Mouse (Mus musculus): ENCODE results near the gene Cenpc1.
A peak's percentile ranks its signal among the peaks of the same experiment; 100 is the strongest.

Cenpc1 gene

DNA sequence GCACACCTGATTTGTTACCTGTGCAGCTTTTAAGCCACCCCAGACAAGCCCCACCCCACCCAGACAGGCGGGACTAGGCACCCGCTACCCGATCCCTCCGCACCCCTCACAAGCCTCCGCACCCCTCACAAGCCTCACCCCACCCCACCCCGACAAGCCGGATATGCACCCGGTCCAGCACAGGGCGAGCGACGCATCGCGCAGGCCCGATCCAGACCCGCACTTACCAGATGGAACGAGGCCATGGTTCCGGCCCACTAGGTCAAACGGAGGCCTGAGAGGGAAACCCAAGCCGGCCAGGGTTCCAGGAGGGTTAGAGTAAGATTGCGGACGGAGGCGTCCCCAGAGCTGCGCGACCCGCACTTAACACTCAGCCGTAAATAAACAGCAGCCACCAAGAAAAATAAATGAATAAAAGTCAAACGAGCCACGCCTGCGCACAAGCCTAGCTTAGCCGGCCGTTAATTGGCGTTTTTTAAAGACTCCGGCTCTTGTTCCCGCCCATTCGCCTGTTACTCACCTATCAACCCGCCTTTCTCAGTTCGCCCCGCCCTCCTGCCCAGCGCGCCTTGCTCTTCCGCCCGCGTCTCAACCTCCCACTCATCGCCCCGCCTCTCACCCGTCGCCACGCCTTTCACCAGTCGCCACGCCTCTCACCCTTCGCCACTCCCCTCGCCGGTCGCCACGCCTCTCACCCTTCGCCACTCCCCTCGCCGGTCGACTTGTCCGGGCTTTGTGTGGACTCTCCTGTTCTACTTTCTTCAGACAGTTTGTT is at the start of gene Cenpc1:
Gene Cenpc1 (minus strand): TSS at position 483 of the 775 bp plus-strand sequence.
- DNase-seq (ENCODE audit: extremely low read depth, low read depth, low spot score) = peak; percentile 80

GRCm38 (mm10) chr5:86113997-86114396 is 48.6 kb upstream of the Cenpc1 start:
- DNase-seq (ENCODE audit: extremely low read depth, low read depth, low spot score) = no peak

DNA sequence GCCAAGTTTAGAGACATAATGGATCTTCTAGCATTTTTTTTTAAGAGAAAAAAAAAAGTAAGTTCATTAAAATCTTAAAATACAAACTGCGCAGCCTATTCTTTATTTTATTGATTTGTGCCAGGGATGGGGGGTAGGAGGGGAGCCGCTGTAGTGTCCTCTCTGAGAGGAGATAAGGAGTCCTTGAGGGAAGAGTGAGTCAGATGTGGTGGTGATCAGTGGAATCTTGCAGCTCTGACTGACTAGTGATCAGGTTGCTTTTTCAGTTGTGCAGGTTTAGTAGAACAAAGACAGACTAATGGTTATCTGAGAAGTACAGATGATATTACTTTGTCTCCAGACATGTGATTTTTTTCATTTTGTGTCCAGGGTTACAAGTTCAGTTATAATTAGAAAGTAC is 47.7 kb upstream of the Cenpc1 start:
- DNase-seq (ENCODE audit: extremely low read depth, low read depth, low spot score) = no peak

- DNase-seq (ENCODE audit: extremely low read depth, low read depth, low spot score) = no peak
Observed at GRCm38 (mm10) chr5:86111074-86111473, 45.7 kb upstream of the Cenpc1 start.

- DNase-seq (ENCODE audit: extremely low read depth, low read depth, low spot score) = no peak
Observed at GRCm38 (mm10) chr5:86106610-86107009, 41.2 kb upstream of the Cenpc1 start.

- DNase-seq (ENCODE audit: extremely low read depth, low read depth, low spot score) = no peak
Observed at GRCm38 (mm10) chr5:86102176-86102575, 36.8 kb upstream of the Cenpc1 start.

DNA sequence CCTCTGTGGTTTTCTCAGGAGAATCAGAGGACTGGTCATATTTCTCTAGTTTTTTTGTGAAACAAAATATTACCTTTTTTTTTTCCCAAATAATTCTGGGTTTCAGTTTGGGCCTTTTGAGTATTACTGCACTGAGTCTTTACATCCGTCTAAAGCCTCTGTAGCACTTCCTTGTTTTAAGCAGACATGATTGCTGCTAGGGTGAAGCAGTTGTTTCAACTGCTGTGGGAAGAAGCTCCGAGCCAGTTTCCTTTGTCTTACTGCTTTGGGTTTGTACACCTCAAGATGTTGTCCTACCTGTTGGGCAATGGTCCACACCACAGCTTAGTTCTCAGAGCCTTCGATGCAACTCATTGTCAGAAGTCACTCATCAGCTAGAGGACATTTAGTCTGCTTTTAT is 35.2 kb upstream of the Cenpc1 start:
- DNase-seq (ENCODE audit: extremely low read depth, low read depth, low spot score) = no peak

DNA sequence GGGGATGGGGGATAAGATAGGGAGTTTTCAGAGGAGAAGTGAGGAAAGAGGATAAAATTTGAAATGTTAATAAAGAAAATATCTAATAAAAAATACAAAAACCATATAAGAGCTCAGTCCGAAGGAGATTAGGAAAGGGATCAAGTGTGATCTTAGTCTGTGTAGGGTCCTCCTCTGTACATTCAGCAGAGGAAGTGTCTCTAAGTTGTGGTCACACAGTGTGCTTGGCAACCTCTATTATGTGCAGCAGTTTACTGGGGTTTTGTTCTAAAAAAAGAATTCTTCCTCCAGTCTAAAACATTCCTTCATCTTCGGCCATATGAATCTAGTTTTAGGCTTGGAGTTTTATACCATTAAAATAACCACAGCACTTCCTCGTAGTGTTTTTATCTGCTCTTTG is 33.6 kb upstream of the Cenpc1 start:
- DNase-seq (ENCODE audit: extremely low read depth, low read depth, low spot score) = no peak

DNA sequence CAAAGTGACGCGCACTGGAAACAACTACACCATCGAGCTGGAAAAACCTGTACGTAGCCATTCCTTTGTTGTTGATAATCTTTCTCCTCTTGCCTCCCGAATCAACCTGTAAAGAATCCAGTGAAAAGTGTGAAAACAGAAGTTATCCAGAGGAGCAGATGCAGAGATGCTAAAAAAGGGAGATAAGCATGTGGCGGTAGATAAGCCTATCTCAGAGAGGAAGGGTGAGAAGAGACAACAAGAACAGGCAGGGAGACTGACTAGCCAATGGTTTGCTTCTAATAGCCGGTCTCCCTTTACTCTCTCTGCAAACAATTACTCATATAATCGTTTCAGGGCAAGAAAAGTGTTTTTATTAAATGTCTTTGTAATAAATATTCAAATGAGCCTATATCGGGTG is 29.4 kb upstream of the Cenpc1 start:
- DNase-seq (ENCODE audit: extremely low read depth, low read depth, low spot score) = no peak

DNA sequence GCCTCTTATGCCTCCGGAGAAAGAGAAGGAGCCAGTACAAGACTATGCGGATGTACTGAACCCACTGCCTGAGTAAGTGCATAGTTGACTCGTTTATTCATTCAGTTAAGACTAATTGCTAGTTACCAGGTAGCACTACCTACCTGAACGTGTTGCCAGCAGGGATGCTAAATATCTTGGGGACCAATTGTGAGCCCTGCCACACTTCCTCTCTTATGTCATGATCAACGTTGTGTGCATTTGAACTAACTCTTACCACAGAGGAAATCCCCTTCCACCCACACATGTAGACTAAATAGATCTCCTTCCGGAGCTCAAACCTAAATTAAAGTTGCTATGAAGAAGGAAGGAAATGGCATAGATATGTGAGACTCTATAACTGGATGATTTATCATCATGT is 21.4 kb upstream of the Cenpc1 start:
- no peak for DNase-seq (ENCODE audit: extremely low read depth, low read depth, low spot score)

DNA sequence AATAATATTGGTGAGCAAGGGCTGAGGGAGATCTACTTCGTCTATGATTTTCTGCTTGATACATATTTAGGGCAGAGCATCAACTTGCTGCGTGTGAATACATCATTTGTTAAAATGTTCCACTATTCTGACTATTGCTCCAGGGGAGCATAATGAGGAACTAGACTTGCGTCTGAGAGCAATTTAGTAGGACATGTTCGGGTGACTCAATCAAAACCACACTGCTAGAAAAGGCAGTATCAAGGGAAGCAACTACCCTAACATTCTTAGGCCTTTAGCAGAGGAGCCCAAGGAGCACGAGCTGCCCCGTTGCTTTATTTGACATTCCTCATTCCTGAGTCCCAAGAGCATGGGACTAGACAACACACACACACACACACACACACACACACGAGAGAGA is 19.6 kb upstream of the Cenpc1 start:
- no peak for DNase-seq (ENCODE audit: extremely low read depth, low read depth, low spot score)

- DNase-seq (ENCODE audit: extremely low read depth, low read depth, low spot score) = no peak
Observed at GRCm38 (mm10) chr5:86083987-86084386, 18.6 kb upstream of the Cenpc1 start.

GRCm38 (mm10) chr5:86078720-86079334 is 13.4 kb upstream of the Cenpc1 start:
- no peak for DNase-seq (ENCODE audit: extremely low read depth, low read depth, low spot score)

GRCm38 (mm10) chr5:86072756-86073386 is 7.5 kb upstream of the Cenpc1 start:
- no peak for DNase-seq (ENCODE audit: extremely low read depth, low read depth, low spot score)

- no peak for DNase-seq (ENCODE audit: extremely low read depth, low read depth, low spot score)
Observed at GRCm38 (mm10) chr5:86071538-86071937, 6.2 kb upstream of the Cenpc1 start, which contains the start of gene Stap1. TSS of gene Stap1 (plus strand) at chr5:86071746.

- DNase-seq (ENCODE audit: extremely low read depth, low read depth, low spot score) = no peak
Observed at GRCm38 (mm10) chr5:86069121-86069520, 3.7 kb upstream of the Cenpc1 start.

DNA sequence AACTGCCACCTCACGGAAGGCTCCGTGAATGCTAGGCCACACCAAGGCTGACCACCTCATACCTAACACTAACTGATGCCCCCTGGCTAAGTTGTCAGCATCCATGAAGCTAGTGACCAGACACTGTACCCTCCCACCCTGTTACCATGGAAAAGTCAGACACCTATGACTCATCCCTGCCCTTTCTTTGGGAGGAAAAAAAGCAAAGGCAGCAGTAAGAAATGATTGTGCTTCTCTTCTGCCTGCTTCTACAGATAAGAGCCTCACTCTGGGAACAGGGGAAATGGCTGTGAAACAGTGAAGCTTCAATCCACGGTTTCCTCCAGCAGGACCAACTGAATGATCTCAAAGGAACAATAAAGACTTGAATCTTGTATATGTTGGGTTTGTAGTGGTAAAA is 3.1 kb upstream of the Cenpc1 start:
- no peak for DNase-seq (ENCODE audit: extremely low read depth, low read depth, low spot score)

DNA sequence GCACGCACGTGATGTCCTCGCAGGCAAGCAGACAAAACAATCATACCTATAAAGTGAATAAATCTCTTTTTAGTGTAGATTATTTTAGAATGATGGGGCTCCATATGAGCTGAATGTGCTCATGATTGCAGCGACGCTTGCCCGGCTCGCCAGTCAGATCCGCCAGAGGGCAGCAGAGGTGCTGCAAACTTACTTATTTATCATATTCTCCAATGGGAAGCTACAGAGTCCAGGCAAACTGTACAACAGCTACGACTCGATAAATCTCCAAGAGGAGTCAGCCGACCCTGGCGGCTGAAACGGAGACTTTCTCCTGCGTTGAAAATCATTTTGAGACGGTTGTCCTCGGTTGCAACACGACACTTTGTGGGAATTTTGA is 1.2 kb upstream of the Cenpc1 start:
- DNase-seq (ENCODE audit: extremely low read depth, low read depth, low spot score) = no peak

DNA sequence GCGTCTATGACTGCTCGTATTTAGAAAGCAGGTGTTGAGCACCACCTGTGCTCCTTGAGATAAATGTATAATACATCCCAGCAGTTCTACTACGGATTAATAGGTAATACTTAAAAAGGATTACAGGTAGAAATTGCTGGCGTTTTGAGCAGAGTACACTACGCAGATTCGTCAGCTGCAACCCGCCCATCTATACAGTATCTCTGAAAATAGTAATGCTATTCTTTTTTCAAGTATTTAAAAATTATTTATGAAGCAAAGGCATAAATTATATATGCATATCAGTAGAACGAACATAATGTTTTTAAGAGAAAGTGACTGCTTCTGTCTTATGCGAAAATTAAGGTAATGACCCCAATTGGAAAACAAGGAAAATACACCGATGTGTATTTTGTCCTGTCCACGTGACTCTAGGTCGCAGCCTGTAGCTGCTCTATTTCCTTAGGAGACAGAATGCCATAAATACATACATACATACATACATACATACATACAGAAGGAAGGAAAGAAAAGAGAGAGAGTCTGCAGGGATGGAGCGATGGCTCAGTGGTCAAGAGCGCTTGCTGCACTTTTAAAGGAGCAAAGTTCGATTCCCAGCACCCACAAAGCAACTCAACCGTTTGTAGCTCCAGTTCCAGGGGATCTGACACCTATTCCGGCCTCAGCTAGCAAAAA is 630 bp upstream of the Cenpc1 start:
- DNase-seq (ENCODE audit: extremely low read depth, low read depth, low spot score) = no peak

DNA sequence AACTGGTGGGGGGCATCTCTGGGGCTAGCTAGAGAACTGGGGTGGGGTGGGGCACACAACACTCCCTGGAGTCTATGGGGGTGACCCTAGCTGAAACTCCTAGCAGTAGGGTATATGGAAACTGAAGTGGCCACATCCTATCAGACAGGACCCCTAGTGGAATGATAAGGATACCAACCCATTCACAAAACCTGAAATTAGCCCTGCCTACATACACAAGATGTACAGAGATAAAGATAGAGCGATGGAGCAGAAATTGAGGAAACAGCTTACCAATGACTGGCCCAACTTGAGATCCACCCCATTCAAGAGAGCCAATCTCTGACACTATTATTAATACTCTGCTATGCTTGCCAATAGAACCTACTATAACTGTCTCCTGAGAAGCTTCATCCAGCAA is 1.9 kb downstream of the Cenpc1 start:
- DNase-seq (ENCODE audit: extremely low read depth, low read depth, low spot score) = no peak

DNA sequence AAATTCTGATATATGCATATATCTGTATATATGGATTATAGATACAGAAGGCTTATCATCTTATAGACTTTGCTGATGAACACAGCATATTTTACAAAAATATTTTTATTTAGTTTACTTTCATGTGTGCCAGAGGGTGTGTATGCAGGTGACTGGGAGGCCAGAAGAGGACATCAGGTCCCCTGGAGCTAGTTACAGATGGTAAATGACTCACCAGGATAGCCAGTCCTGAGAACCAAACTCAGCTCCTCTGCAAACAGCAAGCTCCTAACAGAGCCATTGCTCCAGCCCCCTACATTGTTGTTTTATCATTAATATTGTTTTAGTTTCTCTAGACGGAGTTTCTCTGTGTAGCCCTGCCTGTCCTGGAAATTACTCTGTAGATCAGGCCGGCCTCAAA is 35.6 kb downstream of the Cenpc1 start:
- DNase-seq (ENCODE audit: extremely low read depth, low read depth, low spot score) = no peak

Measured in fat pad, adult 2 months (tissue).